Mouse (Mus musculus): Measurements from ENCODE around the gene Ahcyl1. TPM values are rescaled to one million over a fixed set of nuclear protein-coding genes. Genes with fewer than 3 reads are reported as not detected.

Ahcyl1 gene
- total RNA-seq (2023), result 78.3 TPM

GRCm38 (mm10) chr3:107695948-107696881, at the start of gene Ahcyl1:
TSS of gene Ahcyl1 (minus strand) at chr3:107696560.

GRCm38 (mm10) chr3:107631523-107631958, 64.8 kb downstream of the Ahcyl1 start, which contains the start of gene Strip1:
TSS of gene Strip1 (minus strand) at chr3:107631694.

GRCm38 (mm10) chr3:107630682-107631522, 65.5 kb downstream of the Ahcyl1 start, which contains the start of gene Gm10961:
TSS of gene Gm10961 (plus strand) at chr3:107631322.

Other genes with a start within 250 kb of the Ahcyl1 start
- gene Kcnc4, start 237.0 kb downstream of the Ahcyl1 start, total RNA-seq (2023), result not detected
- not detected for gene Slc6a17, start 178.5 kb downstream of the Ahcyl1 start, total RNA-seq (2023)
- gene Ubl4b, start 141.5 kb downstream of the Ahcyl1 start, total RNA-seq (2023), result not detected
- gene Alx3, start 101.5 kb downstream of the Ahcyl1 start, total RNA-seq (2023), result not detected
- gene Gm10961, start 65.2 kb downstream of the Ahcyl1 start, total RNA-seq (2023), result not detected
- 43.1 TPM for gene Strip1, start 64.9 kb downstream of the Ahcyl1 start, total RNA-seq (2023)
- 3.4 TPM for gene Csf1, start 63.9 kb upstream of the Ahcyl1 start, total RNA-seq (2023)
- gene Eps8l3, start 180.7 kb upstream of the Ahcyl1 start, total RNA-seq (2023), result not detected
- not detected for gene Gstm5, start 199.3 kb upstream of the Ahcyl1 start, total RNA-seq (2023)
- 1.7 TPM for gene Gstm7, start 235.3 kb upstream of the Ahcyl1 start, total RNA-seq (2023)
- gene Gstm6, start 247.2 kb upstream of the Ahcyl1 start, total RNA-seq (2023), result not detected

Data from CD4-positive naive resting alpha-beta T cell, adult 76 days (primary cell).